Mouse (Mus musculus) granulocyte monocyte progenitor cell, adult 5-6 weeks (primary cell): ENCODE data around the gene Lenep. TPM values are rescaled to one million over a fixed set of nuclear protein-coding genes. Genes with fewer than 3 reads are reported as not detected.

Experiments used
- total RNA-seq, 2 experiments: library from RNA; stranded (forward) in 1 of 2; stranded (reverse) in 1 of 2; fragments of 200-712, 200-1000 nt in 1 of 2; fragments of >200 nt in 1 of 2; fragmentation: Nextera tagmentation in 1 of 2; gene quantifications; 2 replicates each; pipeline ENCODE4 v1.2.3; 2014 to 2017

Lenep gene
- total RNA-seq, 2 experiments from 2014 or later: 0.64 TPM; not detected in 1

Other genes with a start within 250 kb of the Lenep start
- 0.77 TPM in 1 of 2 replicates, not detected in the other for gene Hcn3, start 242.6 kb downstream of the Lenep start, total RNA-seq (2014; fragmentation: Nextera tagmentation)
- 0.56 and 0.82 TPM in 2 replicates for gene Hcn3, start 242.6 kb downstream of the Lenep start, total RNA-seq (2017)
- 74.6 and 80.2 TPM in 2 replicates for gene Clk2, start 238.0 kb downstream of the Lenep start, total RNA-seq (2014; fragmentation: Nextera tagmentation)
- gene Clk2, start 238.0 kb downstream of the Lenep start, total RNA-seq (2017): 51.8 and 67.1 TPM in 2 replicates
- gene Scamp3, start 225.3 kb downstream of the Lenep start, total RNA-seq (2014; fragmentation: Nextera tagmentation): 59.6 and 99.0 TPM in 2 replicates
- gene Scamp3, start 225.3 kb downstream of the Lenep start, total RNA-seq (2017): 32.9 and 37.2 TPM in 2 replicates
- gene Fam189b, start 219.7 kb downstream of the Lenep start, total RNA-seq (2014; fragmentation: Nextera tagmentation): 23.9 and 27.2 TPM in 2 replicates
- gene Fam189b, start 219.7 kb downstream of the Lenep start, total RNA-seq (2017): 2.5 and 2.9 TPM in 2 replicates
- gene Gba, start 199.9 kb downstream of the Lenep start, total RNA-seq (2014; fragmentation: Nextera tagmentation): 39.7 and 74.2 TPM in 2 replicates
- gene Gba, start 199.9 kb downstream of the Lenep start, total RNA-seq (2017): 49.3 and 50.5 TPM in 2 replicates
- not detected in 2 replicates for gene Thbs3, start 187.6 kb downstream of the Lenep start, total RNA-seq (2014; fragmentation: Nextera tagmentation)
- 0.13 TPM in 1 of 2 replicates, not detected in the other for gene Thbs3, start 187.6 kb downstream of the Lenep start, total RNA-seq (2017)
- gene Mtx1, start 175.7 kb downstream of the Lenep start, total RNA-seq (2014; fragmentation: Nextera tagmentation): 78.6 and 102 TPM in 2 replicates
- gene Mtx1, start 175.7 kb downstream of the Lenep start, total RNA-seq (2017): 76.4 and 114 TPM in 2 replicates
- not detected in 2 replicates for gene Muc1, start 173.7 kb downstream of the Lenep start, total RNA-seq (2014; fragmentation: Nextera tagmentation)
- gene Muc1, start 173.7 kb downstream of the Lenep start, total RNA-seq (2017): 0.04 TPM in 1 of 2 replicates, not detected in the other
- gene Krtcap2, start 156.8 kb downstream of the Lenep start, total RNA-seq (2014; fragmentation: Nextera tagmentation): 312 and 315 TPM in 2 replicates
- 376 and 384 TPM in 2 replicates for gene Krtcap2, start 156.8 kb downstream of the Lenep start, total RNA-seq (2017)
- gene Trim46, start 156.5 kb downstream of the Lenep start, total RNA-seq (2014; fragmentation: Nextera tagmentation): 3.7 and 6.0 TPM in 2 replicates
- 0.52 and 2.8 TPM in 2 replicates for gene Trim46, start 156.5 kb downstream of the Lenep start, total RNA-seq (2017)
- gene Dpm3, start 143.4 kb downstream of the Lenep start, total RNA-seq (2014; fragmentation: Nextera tagmentation): 31.2 and 122 TPM in 2 replicates
- 86.0 and 91.7 TPM in 2 replicates for gene Dpm3, start 143.4 kb downstream of the Lenep start, total RNA-seq (2017)
- gene Slc50a1, start 132.2 kb downstream of the Lenep start, total RNA-seq (2014; fragmentation: Nextera tagmentation): 55.0 and 80.7 TPM in 2 replicates
- 62.0 and 65.0 TPM in 2 replicates for gene Slc50a1, start 132.2 kb downstream of the Lenep start, total RNA-seq (2017)
- gene Efna1, start 121.7 kb downstream of the Lenep start, total RNA-seq (2014; fragmentation: Nextera tagmentation): not detected in 2 replicates
- not detected in 2 replicates for gene Efna1, start 121.7 kb downstream of the Lenep start, total RNA-seq (2017)
- not detected in 2 replicates for gene Efna3, start 79.8 kb downstream of the Lenep start, total RNA-seq (2014; fragmentation: Nextera tagmentation)
- not detected in 2 replicates for gene Efna3, start 79.8 kb downstream of the Lenep start, total RNA-seq (2017)
- 0.66 and 2.1 TPM in 2 replicates for gene Efna4, start 64.8 kb downstream of the Lenep start, total RNA-seq (2014; fragmentation: Nextera tagmentation)
- not detected in 2 replicates for gene Efna4, start 64.8 kb downstream of the Lenep start, total RNA-seq (2017)
- gene Adam15, start 52.8 kb downstream of the Lenep start, total RNA-seq (2014; fragmentation: Nextera tagmentation): 42.7 and 80.7 TPM in 2 replicates
- gene Adam15, start 52.8 kb downstream of the Lenep start, total RNA-seq (2017): 34.8 and 44.8 TPM in 2 replicates
- gene Dcst2, start 40.8 kb downstream of the Lenep start, total RNA-seq (2014; fragmentation: Nextera tagmentation): not detected in 2 replicates
- gene Dcst2, start 40.8 kb downstream of the Lenep start, total RNA-seq (2017): not detected in 2 replicates
- gene Dcst1, start 37.5 kb downstream of the Lenep start, total RNA-seq (2014; fragmentation: Nextera tagmentation): not detected in 2 replicates
- gene Dcst1, start 37.5 kb downstream of the Lenep start, total RNA-seq (2017): not detected in 2 replicates
- gene Zbtb7b, start 8.0 kb downstream of the Lenep start, total RNA-seq (2014; fragmentation: Nextera tagmentation): 8.5 and 18.6 TPM in 2 replicates
- 7.5 and 14.0 TPM in 2 replicates for gene Zbtb7b, start 8.0 kb downstream of the Lenep start, total RNA-seq (2017)
- gene Flad1, start 9.1 kb upstream of the Lenep start, total RNA-seq (2014; fragmentation: Nextera tagmentation): 27.5 and 41.7 TPM in 2 replicates
- 15.3 and 16.2 TPM in 2 replicates for gene Flad1, start 9.1 kb upstream of the Lenep start, total RNA-seq (2017)
- gene Cks1b, start 15.6 kb upstream of the Lenep start, total RNA-seq (2014; fragmentation: Nextera tagmentation): 178 and 260 TPM in 2 replicates
- gene Cks1b, start 15.6 kb upstream of the Lenep start, total RNA-seq (2017): 194 and 212 TPM in 2 replicates
- 51.2 and 75.8 TPM in 2 replicates for gene Shc1, start 15.7 kb upstream of the Lenep start, total RNA-seq (2014; fragmentation: Nextera tagmentation)
- gene Shc1, start 15.7 kb upstream of the Lenep start, total RNA-seq (2017): 37.7 and 49.1 TPM in 2 replicates
- 18.9 and 35.2 TPM in 2 replicates for gene Pygo2, start 27.4 kb upstream of the Lenep start, total RNA-seq (2014; fragmentation: Nextera tagmentation)
- gene Pygo2, start 27.4 kb upstream of the Lenep start, total RNA-seq (2017): 8.8 and 8.9 TPM in 2 replicates
- gene Pbxip1, start 33.9 kb upstream of the Lenep start, total RNA-seq (2014; fragmentation: Nextera tagmentation): 9.7 TPM in 2 replicates
- 7.8 and 12.2 TPM in 2 replicates for gene Pbxip1, start 33.9 kb upstream of the Lenep start, total RNA-seq (2017)
- 13.3 and 20.7 TPM in 2 replicates for gene Pmvk, start 51.7 kb upstream of the Lenep start, total RNA-seq (2014; fragmentation: Nextera tagmentation)
- 9.5 and 22.8 TPM in 2 replicates for gene Pmvk, start 51.7 kb upstream of the Lenep start, total RNA-seq (2017)
- gene Kcnn3, start 117.4 kb upstream of the Lenep start, total RNA-seq (2014; fragmentation: Nextera tagmentation): not detected in 2 replicates
- not detected in 2 replicates for gene Kcnn3, start 117.4 kb upstream of the Lenep start, total RNA-seq (2017)